Mouse (Mus musculus): ENCODE data around the gene Mab21l2. TPM values are rescaled to one million over a fixed set of nuclear protein-coding genes. Genes with fewer than 3 reads are reported as not detected.

Gene Mab21l2
- polyA plus RNA-seq, 1 experiment from 2014 or later: 127 TPM

DNA sequence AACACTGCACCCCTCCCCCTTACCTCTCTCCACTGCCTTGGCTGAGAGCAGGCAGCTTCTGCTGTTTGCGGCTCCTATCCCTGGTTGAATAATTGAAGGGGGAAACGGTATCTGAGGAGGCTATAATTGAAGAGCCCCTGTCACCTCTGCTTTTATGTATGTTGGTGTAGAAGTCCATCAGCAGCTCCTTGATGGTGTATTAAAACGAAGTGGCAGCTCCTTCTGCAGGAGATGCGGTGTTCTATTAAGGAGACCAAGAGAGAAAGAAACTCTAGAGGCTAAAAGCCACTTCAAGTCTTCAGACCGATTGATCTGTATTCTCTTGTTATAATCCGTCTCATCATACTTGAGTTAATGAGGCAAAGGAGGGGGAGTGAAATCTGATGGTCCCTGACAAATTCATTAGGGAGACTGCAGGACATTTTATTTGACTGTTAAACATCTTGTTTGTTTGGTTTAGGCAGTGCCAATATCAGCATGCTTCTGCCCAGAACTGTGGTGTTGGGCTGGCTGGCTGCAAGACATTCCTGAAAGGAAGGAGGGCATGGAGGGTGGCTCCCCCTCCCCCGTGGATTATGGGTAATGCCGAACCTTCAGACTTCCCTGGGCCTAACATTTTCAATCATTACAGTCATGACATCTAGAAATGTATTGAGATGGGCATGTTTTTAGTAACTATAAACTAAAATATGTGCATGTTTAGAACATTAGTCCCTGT, 2.7 kb upstream of the Mab21l2 start:
- H3K4me2 ChIP-seq (replicated peaks): peak overlapping the region; percentile 62
- H3K27ac ChIP-seq: peak overlapping the region; percentile 89
- no peak for ATAC-seq
- peak overlapping the region; percentile 64 for H3K9ac ChIP-seq
- H3K9me3 ChIP-seq: no peaks in the 10 kb centered on the region
- no peaks in the 10 kb centered on the region for H3K36me3 ChIP-seq
- H3K27me3 ChIP-seq (replicated peaks): 0 out of 2 replicates have a peak, but pooled peaks cover 5% of the 10 kb centered on the region
- H3K4me3 ChIP-seq (replicated peaks): peak overlapping the region; percentile 39
- 20% methylated on average over 8 of the region's 8 CpGs for WGBS
- H3K4me1 ChIP-seq (replicated peaks): no peaks in the 10 kb centered on the region

DNA sequence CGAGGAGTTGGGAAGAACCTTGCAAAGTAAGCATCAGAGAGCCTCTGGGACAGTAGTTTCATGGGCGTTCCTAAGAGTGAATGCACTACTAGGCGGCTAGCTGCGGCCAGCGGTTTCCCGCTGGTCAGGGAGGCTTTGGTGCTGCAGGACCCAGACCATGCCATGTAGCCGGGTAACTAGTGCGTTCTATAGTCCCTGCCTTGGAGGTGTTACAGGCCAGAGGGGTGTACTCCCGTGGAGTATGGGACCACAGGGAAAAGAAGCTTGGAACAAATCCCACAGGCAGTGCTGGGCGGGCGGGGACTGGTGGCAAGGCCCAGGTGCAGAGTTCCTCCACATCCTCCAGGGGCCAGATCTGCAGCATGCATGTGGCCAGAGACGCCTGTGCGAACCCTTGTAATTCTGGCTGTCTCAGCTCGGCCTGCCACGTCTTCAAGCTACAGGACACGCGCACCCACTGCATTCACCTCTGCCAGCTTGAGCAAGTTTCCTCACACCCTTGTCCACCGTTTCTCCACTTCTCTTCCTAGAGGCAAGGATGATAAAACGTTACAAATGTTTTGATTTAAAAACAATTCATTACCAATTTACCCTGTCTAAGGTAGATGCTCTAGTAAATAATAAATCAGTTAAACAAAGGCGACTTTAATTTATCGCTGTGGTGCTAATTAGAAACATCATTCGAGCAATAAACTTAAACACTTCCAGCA, 2.0 kb upstream of the Mab21l2 start:
- peak overlapping the region; percentile 64 for H3K9ac ChIP-seq
- ATAC-seq: peak; percentile 19; the same call in 1 of the 2 replicates
- H3K27me3 ChIP-seq (replicated peaks): 0 out of 2 replicates have a peak, but pooled peaks cover 5% of the 10 kb centered on the region
- H3K4me3 ChIP-seq (replicated peaks): peak overlapping the region; percentile 39
- H3K4me1 ChIP-seq (replicated peaks): no peaks in the 10 kb centered on the region
- H3K27ac ChIP-seq: peak overlapping the region; percentile 89
- 13% methylated on average over 22 of the region's 22 CpGs for whole genome bisulfite sequencing
- no peaks in the 10 kb centered on the region for H3K9me3 ChIP-seq
- no peaks in the 10 kb centered on the region for H3K36me3 ChIP-seq
- H3K4me2 ChIP-seq (replicated peaks): peak overlapping the region; percentile 62

- H3K27me3 ChIP-seq (replicated peaks): 0 out of 2 replicates have a peak, but pooled peaks cover 5% of the 10 kb centered on the region
- 7% methylated on average over 42 of the region's 42 CpGs for WGBS
- no peak for ATAC-seq
- H3K9me3 ChIP-seq: no peaks in the 10 kb centered on the region
- H3K4me1 ChIP-seq (replicated peaks): no peaks in the 10 kb centered on the region
- H3K36me3 ChIP-seq: no peaks in the 10 kb centered on the region
- peak overlapping the region; percentile 54 for H3K4me2 ChIP-seq (replicated peaks)
- peak overlapping the region; percentile 77 for H3K9ac ChIP-seq
- peak overlapping the region; percentile 96 for H3K27ac ChIP-seq
- peak overlapping the region; percentile 51 for H3K4me3 ChIP-seq (replicated peaks)
Measured at GRCm38 (mm10) chr3:86547251-86547791, 1.1 kb downstream of the Mab21l2 start.

GRCm38 (mm10) chr3:86546471-86547250, 1.8 kb downstream of the Mab21l2 start:
- Histone ChIP-seq H3K4me3 (replicated peaks) (peak overlapping the region; percentile 51), H3K27ac (peak overlapping the region; percentile 96), H3K27me3 (replicated peaks) (0 out of 2 replicates have a peak, but pooled peaks cover 5% of the 10 kb centered on the region), H3K9me3 (no peaks in the 10 kb centered on the region), H3K4me2 (replicated peaks) (peak overlapping the region; percentile 54), H3K9ac (peak overlapping the region; percentile 77), H3K4me1 (replicated peaks) (no peaks in the 10 kb centered on the region), H3K36me3 (no peaks in the 10 kb centered on the region)
- WGBS: 1% methylated on average over 45 of the region's 45 CpGs
- ATAC-seq: no peak

- no peaks in the 10 kb centered on the region for H3K9me3 ChIP-seq
- no peak for ATAC-seq
- H3K4me3 ChIP-seq (replicated peaks): peak overlapping the region; percentile 51
- 0 out of 2 replicates have a peak, but pooled peaks cover 5% of the 10 kb centered on the region for H3K27me3 ChIP-seq (replicated peaks)
- peak overlapping the region; percentile 77 for H3K9ac ChIP-seq
- peak overlapping the region; percentile 96 for H3K27ac ChIP-seq
- no peaks in the 10 kb centered on the region for H3K4me1 ChIP-seq (replicated peaks)
- no peaks in the 10 kb centered on the region for H3K36me3 ChIP-seq
- 15% methylated on average over 5 of the region's 5 CpGs for WGBS
- peak overlapping the region; percentile 54; the same call in 1 of the 2 replicates for H3K4me2 ChIP-seq (replicated peaks)
Measured at GRCm38 (mm10) chr3:86545945-86546344, 2.5 kb downstream of the Mab21l2 start.

DNA sequence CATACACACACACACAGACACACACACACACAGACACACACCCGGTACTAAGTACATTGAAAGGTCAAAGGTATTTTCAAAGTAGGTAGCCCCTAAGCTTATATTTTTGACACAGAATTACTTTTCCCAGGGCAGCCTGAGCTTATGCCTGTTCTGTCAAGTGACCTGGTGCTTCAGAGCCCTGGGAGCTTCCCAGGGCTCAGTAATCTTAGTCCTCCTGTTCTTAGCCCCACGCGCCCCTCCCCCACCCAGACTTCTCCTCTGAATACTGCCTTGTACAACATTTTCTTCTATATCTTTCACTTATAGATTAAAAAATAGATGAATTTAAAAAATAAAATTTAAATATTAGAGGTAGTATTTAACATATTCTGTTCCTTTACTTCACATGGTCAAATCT, 3.6 kb downstream of the Mab21l2 start:
- ATAC-seq: no peak
- H3K36me3 ChIP-seq: no peaks in the 10 kb centered on the region
- H3K27ac ChIP-seq: peak overlapping the region; percentile 62; the same call in 1 of the 2 replicates
- no peaks in the 10 kb centered on the region for H3K9me3 ChIP-seq
- 0 out of 2 replicates have a peak, but pooled peaks cover 5% of the 10 kb centered on the region for H3K27me3 ChIP-seq (replicated peaks)
- WGBS: 49% methylated on average over 3 of the region's 3 CpGs
- H3K4me1 ChIP-seq (replicated peaks): no peaks in the 10 kb centered on the region
- no peak overlapping the region for H3K4me2 ChIP-seq (replicated peaks)
- H3K9ac ChIP-seq: peak overlapping the region; percentile 51; the same call in 1 of the 2 replicates
- H3K4me3 ChIP-seq (replicated peaks): peak overlapping the region; percentile 39

DNA sequence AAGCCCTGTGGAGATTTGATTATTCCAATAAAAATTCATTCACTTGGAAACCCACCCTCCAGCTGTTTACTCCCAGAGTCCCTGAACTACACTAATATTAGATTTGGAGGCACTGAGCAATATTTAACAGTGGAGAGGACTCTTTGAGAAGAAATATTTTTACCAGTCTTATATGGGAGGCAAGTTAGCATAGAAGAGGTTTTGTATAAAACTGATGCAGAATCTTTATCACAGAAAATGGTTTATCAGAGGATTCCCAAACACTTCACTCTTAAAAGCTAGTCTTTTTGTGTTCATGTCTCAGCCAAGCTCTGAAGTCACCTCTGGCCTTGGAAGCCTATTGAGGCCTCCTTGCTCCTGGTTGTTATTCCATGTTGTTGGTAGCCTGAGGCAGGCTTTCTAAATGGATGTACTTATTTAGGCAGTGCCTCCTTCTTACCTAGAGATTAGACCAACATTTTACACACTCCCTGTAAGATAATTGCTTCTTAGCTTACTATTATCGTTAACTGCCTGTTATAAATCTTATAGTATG, 6.5 kb downstream of the Mab21l2 start:
- Histone ChIP-seq H3K9ac (no peak overlapping the region), H3K27me3 (replicated peaks) (0 out of 2 replicates have a peak, but pooled peaks cover 2% of the 10 kb centered on the region), H3K4me3 (replicated peaks) (peak overlapping the region; percentile 16), H3K4me1 (replicated peaks) (peaks cover 10% of the 10 kb centered on the region; the same call in 1 of the 2 replicates), H3K9me3 (no peaks in the 10 kb centered on the region), H3K36me3 (no peaks in the 10 kb centered on the region), H3K27ac (0 out of 2 replicates have a peak overlapping the region, but pooled peaks have one; percentile 6), H3K4me2 (replicated peaks) (peak overlapping the region; percentile 53)
- WGBS: 33% methylated on average over 1 of the region's 1 CpGs
- no peak for ATAC-seq

- peak overlapping the region; percentile 17; the same call in 1 of the 2 replicates for H3K9ac ChIP-seq
- ATAC-seq: no peak
- WGBS: 61% methylated on average over 4 of the region's 4 CpGs
Measured at GRCm38 (mm10) chr3:86541074-86541614, 7.3 kb downstream of the Mab21l2 start.

GRCm38 (mm10) chr3:86539555-86540168, 8.8 kb downstream of the Mab21l2 start:
- Histone ChIP-seq H3K4me1 (replicated peaks) (peaks cover 10% of the 10 kb centered on the region; the same call in 1 of the 2 replicates), H3K9me3 (no peaks in the 10 kb centered on the region), H3K4me2 (replicated peaks) (peak overlapping the region; percentile 39), H3K27ac (peak overlapping the region; percentile 40; the same call in 1 of the 2 replicates), H3K4me3 (replicated peaks) (no peak overlapping the region; the same call in 1 of the 2 replicates), H3K9ac (peak overlapping the region; percentile 20; the same call in 1 of the 2 replicates), H3K27me3 (replicated peaks) (no peaks in the 10 kb centered on the region), H3K36me3 (no peaks in the 10 kb centered on the region)
- peak; percentile 26; the same call in 1 of the 2 replicates for ATAC-seq
- 27% methylated on average over 11 of the region's 11 CpGs for WGBS

More at GRCm38 (mm10) chr3:86541074-86541614, 7.3 kb downstream of the Mab21l2 start:
- H3K36me3 ChIP-seq: no peaks in the 10 kb centered on the region
- peak overlapping the region; percentile 46 for H3K4me2 ChIP-seq (replicated peaks)
- no peak overlapping the region; the same call in 1 of the 2 replicates for H3K4me3 ChIP-seq (replicated peaks)
- H3K27ac ChIP-seq: no peak overlapping the region
- no peaks in the 10 kb centered on the region for H3K27me3 ChIP-seq (replicated peaks)
- H3K4me1 ChIP-seq (replicated peaks): peaks cover 10% of the 10 kb centered on the region; the same call in 1 of the 2 replicates
- no peaks in the 10 kb centered on the region for H3K9me3 ChIP-seq

DNA sequence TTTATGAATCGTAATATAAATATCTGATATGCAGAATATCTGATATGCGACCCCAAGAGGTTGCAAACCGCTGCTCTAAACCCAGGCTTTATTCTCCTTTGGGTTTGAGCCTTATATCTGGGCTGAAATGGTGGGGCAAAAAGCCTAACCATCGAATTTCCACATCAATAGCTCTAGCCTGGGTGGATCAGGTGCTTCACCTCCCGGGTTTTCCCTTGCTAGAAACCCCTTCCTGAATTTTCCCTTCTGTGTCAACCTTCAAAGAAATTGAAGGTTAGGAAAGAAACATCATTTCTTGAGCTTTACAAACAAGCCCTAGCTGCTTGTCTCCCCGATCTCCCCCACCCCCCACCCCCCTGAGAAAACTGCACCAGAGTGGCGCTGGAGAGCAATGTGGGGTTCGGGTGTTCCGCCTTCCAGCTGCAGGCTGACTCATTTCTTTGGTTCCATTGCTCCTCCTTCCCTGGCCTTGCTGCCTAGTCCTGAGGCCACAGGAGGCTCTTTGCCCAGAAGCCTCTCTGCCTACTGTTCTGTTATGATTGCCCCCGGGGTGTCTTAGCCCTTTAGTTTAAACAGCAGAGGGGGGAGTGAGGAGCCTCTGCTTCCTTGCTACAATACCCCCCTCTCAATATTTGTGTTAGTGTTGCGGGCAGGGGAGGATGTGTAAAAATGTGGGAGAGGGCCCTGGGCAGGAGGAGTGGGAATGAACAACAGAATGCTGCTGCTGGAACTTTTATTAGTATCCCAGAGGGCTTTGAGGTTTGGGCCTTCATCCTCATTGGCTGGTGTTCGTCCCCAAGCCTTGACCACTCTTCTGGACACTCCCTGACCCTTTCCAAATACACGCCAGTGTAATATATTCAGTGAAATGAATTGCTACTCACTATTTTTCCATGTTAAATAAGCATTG, 9.5 kb downstream of the Mab21l2 start:
- Histone ChIP-seq H3K4me3 (replicated peaks) (no peak overlapping the region), H3K9me3 (no peaks in the 10 kb centered on the region), H3K4me2 (replicated peaks) (peak overlapping the region; percentile 39), H3K27ac (peak overlapping the region; percentile 40; the same call in 1 of the 2 replicates), H3K36me3 (no peaks in the 10 kb centered on the region), H3K4me1 (replicated peaks) (peaks cover 10% of the 10 kb centered on the region; the same call in 1 of the 2 replicates), H3K27me3 (replicated peaks) (no peaks in the 10 kb centered on the region), H3K9ac (no peak overlapping the region; the same call in 1 of the 2 replicates)
- WGBS: 33% methylated on average over 13 of the region's 13 CpGs
- ATAC-seq: peak; percentile 82

Measured in intestine, embryonic 15.5 days (tissue).